Mouse (Mus musculus) embryo, embryonic 9.5 days (tissue): ENCODE data around the gene Dbh.

Experiments used
- DNase-seq: peaks from one replicate; pipeline ENCODE4 v3.0.0-alpha.2; 2017; ENCODE audit errors: extremely low spot score

Dbh gene

GRCm38 (mm10) chr2:27218569-27218968 is 53.5 kb downstream of the Dbh start:
- DNase-seq = no peak

DNA sequence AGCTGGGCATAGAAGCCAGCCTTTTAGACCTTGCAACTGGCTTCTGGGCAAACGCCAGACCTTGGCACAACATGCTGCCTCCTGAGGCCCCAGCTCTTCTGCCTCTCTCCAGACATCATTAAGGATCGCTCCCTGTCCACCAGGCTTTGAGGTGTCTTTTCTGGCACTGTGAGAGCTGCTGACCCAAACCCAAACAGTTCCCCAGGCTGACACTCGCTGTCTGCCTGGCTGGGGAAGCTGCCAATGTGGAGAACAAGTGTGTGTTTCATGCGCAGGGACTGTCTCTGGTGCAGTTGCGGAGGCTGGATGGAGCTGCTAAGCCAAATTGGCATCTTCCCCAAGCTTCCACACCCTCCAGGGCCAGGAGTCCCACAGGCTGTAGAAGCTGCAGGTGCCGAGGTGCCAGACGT is 58.0 kb downstream of the Dbh start:
- no peak for DNase-seq

GRCm38 (mm10) chr2:27226572-27226971 is 61.5 kb downstream of the Dbh start:
- no peak for DNase-seq

DNA sequence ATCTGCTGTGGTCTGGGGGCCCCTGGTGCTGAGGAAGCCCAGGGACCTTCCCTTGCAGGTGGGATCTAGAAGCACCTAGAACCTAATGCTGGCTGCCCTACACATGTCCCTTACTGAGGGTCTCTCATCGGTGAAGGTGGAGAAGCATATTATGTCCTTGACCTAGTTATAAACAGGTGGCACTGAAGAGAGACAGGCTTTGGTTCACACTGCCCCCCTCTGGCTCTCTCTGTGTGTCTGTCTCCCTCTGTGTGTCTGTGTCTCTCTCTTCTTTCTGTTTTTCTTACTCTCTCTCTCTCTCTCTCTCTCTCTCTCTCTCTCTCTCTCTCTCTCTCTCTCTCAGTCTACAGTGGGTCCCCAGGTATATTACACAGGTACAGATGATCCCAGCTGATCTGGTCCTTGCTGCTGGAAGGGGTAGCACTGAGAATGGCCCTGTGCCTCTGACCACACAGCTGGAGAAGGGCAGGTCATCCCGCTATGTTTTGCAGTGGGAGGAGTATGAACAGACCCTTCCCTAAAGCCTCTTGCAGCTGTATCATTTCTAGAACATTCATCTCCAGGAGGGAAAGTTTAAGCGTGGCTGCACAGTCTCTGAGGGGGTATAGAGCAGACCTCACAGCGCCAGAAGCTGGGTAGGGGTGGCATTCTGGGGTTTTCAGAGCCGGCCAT is 63.9 kb downstream of the Dbh start:
- DNase-seq = no peak

GRCm38 (mm10) chr2:27229481-27230105 is 64.6 kb downstream of the Dbh start:
- DNase-seq = no peak

GRCm38 (mm10) chr2:27232376-27232775 is 67.3 kb downstream of the Dbh start:
- DNase-seq = peak; percentile 12
